Mouse (Mus musculus) lung, postnatal 0 days (tissue): Measurements from ENCODE around the gene Ms4a6d. TPM values are rescaled to one million over a fixed set of nuclear protein-coding genes. Genes with fewer than 3 reads are reported as not detected.
A peak's percentile ranks its signal among the peaks of the same experiment; 100 is the strongest.

Experiments used
- ATAC-seq: fragments of 200-750 bp; cut with Nextera tagmentation; 2 replicates; pipeline ENCODE4 v1.8.0; 2017; ENCODE audit warnings: moderate library complexity
- DNase-seq: peaks from one replicate; pipeline ENCODE4 v3.0.0-alpha.2; 2016; ENCODE audit warnings: low spot score
- H3K27ac ChIP-seq: fragments of 300-500 bp; sonication (generic); 2 replicates; pipeline ENCODE4 v1.5.1; 2014; ENCODE audit warnings: antibody characterized with exemption, mild to moderate bottlenecking, low read length, mixed read lengths
- H3K27me3 ChIP-seq: fragments of 300-500 bp; sonication (generic); replicated peaks from 2 replicates; pipeline ENCODE4 v1.6.1; 2014; ENCODE audit warnings: low read length, mixed read lengths; ENCODE audit not compliant: insufficient read depth
- H3K36me3 ChIP-seq: fragments of 300-500 bp; sonication (generic); 2 replicates; pipeline ENCODE4 v1.6.1; 2014; ENCODE audit warnings: low read length, mixed read lengths; ENCODE audit not compliant: insufficient read depth
- H3K4me1 ChIP-seq: fragments of 300-500 bp; sonication (generic); 2 replicates; pipeline ENCODE4 v1.6.1; 2014; ENCODE audit warnings: antibody characterized with exemption, low read depth, low read length, mixed read lengths; ENCODE audit not compliant: insufficient read depth
- H3K4me2 ChIP-seq: fragments of 300-500 bp; sonication (generic); replicated peaks from 2 replicates; pipeline ENCODE4 v1.6.1; 2014; ENCODE audit warnings: low read depth, mild to moderate bottlenecking, low read length, moderate library complexity, mixed read lengths
- H3K4me3 ChIP-seq: fragments of 300-500 bp; sonication (generic); 2 replicates; pipeline ENCODE4 v1.5.1; 2014; ENCODE audit warnings: low read depth, low read length
- H3K9ac ChIP-seq: fragments of 300-500 bp; sonication (generic); replicated peaks from 2 replicates; pipeline ENCODE4 v1.6.1; 2014; ENCODE audit warnings: low read depth, mild to moderate bottlenecking
- H3K9me3 ChIP-seq: fragments of 300-500 bp; sonication (generic); 2 replicates; pipeline ENCODE4 v1.6.1; 2016; ENCODE audit warnings: low read length, mixed read lengths
- CTCF ChIP-seq: IDR thresholded peaks from 2 replicates; pipeline ENCODE4 v1.5.1; 2016; ENCODE audit warnings: antibody characterized with exemption, mild to moderate bottlenecking
- EP300 ChIP-seq: IDR thresholded peaks from 2 replicates; pipeline ENCODE4 v1.6.1; 2016; ENCODE audit warnings: antibody characterized with exemption, mild to moderate bottlenecking, control low read depth
- WGBS: fragments of 180-500 bp; shearing (Covaris S2); extraction: QIAGEN DNeasy Blood & Tissue Kit; methylation state at CpG from one replicate; pipeline ENCODE4 v1.1.7; 2014; 5-methylcytosine and 5-hydroxymethylcytosine counted together
- polyA plus RNA-seq: library from polyadenylated mRNA; unstranded; fragments of >200 nt; fragmentation: Nextera tagmentation; extraction: Ambion mirVana; gene quantifications from 2 replicates; pipeline ENCODE4 v1.2.1, GENCODE M21; 2015

Ms4a6d gene
- polyA plus RNA-seq: 11.6 and 12.0 TPM in 2 replicates

DNA sequence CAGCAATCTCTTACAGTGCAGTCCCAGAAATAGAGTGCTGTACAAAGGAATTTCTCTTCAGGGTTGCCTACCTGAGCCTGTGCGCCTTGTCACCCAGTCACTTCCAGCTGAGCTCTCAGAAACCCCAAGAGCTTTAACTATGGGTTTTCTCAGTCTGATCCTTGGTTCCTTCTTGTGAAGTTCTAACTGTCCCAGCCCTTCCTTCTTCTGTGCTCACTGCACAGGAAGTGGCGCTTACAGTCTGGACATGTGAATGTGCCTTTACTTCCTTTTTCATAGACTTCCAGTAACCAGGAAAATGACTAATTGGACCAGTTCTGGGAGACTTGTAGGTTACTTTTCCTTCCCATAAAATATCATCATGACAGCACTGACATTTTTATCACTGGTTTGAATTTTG, at the start of gene Ms4a6d:
Gene Ms4a6d, minus strand, starts transcription at position 247 of the 400 bp plus-strand sequence.
- DNase-seq: peak; percentile 19
- Histone ChIP-seq H3K27ac (no peak within 1 kb of the TSS), H3K27me3 (no peaks in the 10 kb centered on the region), H3K36me3 (no peaks in the 10 kb centered on the region), H3K4me1 (no peaks in the 10 kb centered on the region), H3K4me2 (no peak within 1 kb of the TSS), H3K9me3 (no peaks in the 10 kb centered on the region), H3K4me3 (no peak within 1 kb of the TSS), H3K9ac (no peak within 1 kb of the TSS)
- TF ChIP-seq EP300 (no peak), CTCF (no peak)
- ATAC-seq: no peak
- WGBS: 80% methylated on average over 2 of the region's 2 CpGs

DNA sequence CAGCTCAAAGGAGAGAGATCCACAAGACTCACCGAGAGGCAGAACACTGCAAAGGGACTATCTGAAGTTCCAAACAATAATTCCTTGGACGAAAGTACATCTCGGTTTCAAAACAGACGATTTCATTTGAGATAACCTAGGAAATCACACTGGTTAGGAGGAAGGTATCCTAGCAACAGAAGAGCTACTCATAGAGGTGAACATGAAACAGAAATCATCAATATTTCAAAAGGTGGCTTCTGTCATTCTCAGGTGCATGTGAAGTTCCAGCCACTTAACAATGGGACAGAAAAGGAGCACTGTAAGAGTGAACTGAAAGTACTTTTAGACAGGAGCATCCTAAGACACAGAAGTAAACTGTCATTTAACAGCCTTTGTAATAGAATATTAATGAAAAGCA, 44.9 kb upstream of the Ms4a6d start:
- no peaks in the 10 kb centered on the region for H3K27me3 ChIP-seq
- ATAC-seq (no peak), DNase-seq (no peak)
- no peak for TF ChIP-seq EP300
- no peak for TF ChIP-seq CTCF
- no peaks in the 10 kb centered on the region for H3K9me3 ChIP-seq
- H3K4me1 ChIP-seq: no peaks in the 10 kb centered on the region
- H3K9ac ChIP-seq: no peak overlapping the region
- no peak overlapping the region for H3K4me2 ChIP-seq
- no peak overlapping the region for H3K27ac ChIP-seq
- H3K36me3 ChIP-seq: no peaks in the 10 kb centered on the region
- 61% methylated on average over 4 of the region's 4 CpGs for WGBS
- no peak overlapping the region for H3K4me3 ChIP-seq

DNA sequence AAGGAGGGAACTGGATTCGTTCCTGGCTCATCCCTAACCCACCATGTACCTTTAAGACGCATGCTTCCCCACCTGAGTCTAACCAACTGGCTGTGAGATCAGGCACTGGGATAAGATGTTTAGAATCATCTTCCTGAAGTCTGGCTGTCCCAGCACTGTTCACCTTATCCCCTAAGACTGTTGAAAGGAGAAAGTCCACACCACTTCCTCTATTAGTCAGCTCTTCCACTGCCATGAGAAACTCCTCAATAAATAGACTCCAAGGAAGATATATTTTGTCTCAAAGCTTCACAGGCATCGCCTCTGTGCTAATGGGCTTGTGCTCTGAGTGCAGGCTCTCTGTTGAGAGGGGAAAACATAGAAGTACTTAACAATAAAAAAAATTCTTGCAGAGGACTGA, 41.5 kb upstream of the Ms4a6d start:
- ATAC-seq (no peak), DNase-seq (no peak)
- Histone ChIP-seq H3K4me3 (no peak overlapping the region), H3K4me1 (no peaks in the 10 kb centered on the region), H3K9me3 (no peaks in the 10 kb centered on the region), H3K27me3 (no peaks in the 10 kb centered on the region), H3K36me3 (no peaks in the 10 kb centered on the region), H3K4me2 (no peak overlapping the region), H3K9ac (no peak overlapping the region), H3K27ac (no peak overlapping the region)
- TF ChIP-seq CTCF: no peak
- no peak for TF ChIP-seq EP300
- 76% methylated on average over 3 of the region's 3 CpGs for WGBS

DNA sequence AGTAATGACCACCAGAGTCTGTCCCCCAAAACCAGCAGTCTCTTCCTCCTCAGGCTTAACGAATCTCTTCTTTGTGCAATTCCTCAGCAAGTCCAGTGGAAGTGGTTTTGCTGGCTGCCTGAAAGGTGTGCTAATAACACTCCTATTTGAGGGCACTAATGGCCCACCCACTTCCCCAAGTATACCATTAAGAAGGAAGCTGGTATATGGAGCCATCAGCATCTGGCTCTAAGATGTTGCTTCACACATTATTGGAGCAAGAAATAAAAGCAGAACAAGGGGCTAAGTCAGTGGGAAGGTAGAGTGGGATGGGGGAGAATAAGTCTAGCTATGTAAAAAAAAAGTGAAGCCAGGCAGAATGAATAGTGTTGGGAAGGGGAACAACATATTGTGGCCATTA, 36.1 kb upstream of the Ms4a6d start, which contains the start of gene Ms4a3:
Gene Ms4a3, minus strand, starts transcription at position 120 of the 400 bp plus-strand sequence.
- Histone ChIP-seq H3K27ac (no peak within 1 kb of the TSS), H3K4me2 (no peak within 1 kb of the TSS), H3K9me3 (no peaks in the 10 kb centered on the region), H3K4me1 (no peaks in the 10 kb centered on the region), H3K27me3 (no peaks in the 10 kb centered on the region), H3K4me3 (no peak within 1 kb of the TSS), H3K9ac (no peak within 1 kb of the TSS), H3K36me3 (no peaks in the 10 kb centered on the region)
- TF ChIP-seq EP300: no peak
- DNase-seq (no peak), ATAC-seq (no peak)
- 55% methylated on average over 1 of the region's 1 CpGs for WGBS

DNA sequence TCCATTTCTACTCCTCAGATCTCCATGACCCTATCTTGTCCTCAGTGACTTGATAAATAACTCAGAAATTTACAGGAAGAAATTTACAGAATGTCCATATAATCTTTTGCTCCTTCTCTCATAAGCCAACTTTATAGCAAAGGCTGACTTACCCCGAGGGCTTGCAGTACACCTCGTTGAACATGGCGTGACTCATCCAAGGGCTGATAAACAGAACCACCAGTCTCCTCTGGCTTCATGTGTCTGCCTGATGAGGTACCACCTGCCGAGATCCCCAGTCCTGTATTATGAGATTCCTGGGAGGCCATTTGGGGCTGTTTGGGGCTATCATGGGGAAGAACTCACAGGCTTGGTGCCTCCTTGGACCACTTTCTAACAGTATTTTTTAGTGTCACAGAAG, 34.4 kb upstream of the Ms4a6d start:
- TF ChIP-seq CTCF (no peak), EP300 (no peak)
- WGBS: 61% methylated on average over 4 of the region's 4 CpGs
- no peaks in the 10 kb centered on the region for H3K36me3 ChIP-seq
- H3K27me3 ChIP-seq: no peaks in the 10 kb centered on the region
- H3K4me3 ChIP-seq: no peak overlapping the region
- ATAC-seq: no peak
- H3K4me2 ChIP-seq: no peak overlapping the region
- no peak for DNase-seq
- H3K9me3 ChIP-seq: no peaks in the 10 kb centered on the region
- H3K27ac ChIP-seq: no peak overlapping the region
- H3K4me1 ChIP-seq: no peaks in the 10 kb centered on the region
- no peak overlapping the region for H3K9ac ChIP-seq

DNA sequence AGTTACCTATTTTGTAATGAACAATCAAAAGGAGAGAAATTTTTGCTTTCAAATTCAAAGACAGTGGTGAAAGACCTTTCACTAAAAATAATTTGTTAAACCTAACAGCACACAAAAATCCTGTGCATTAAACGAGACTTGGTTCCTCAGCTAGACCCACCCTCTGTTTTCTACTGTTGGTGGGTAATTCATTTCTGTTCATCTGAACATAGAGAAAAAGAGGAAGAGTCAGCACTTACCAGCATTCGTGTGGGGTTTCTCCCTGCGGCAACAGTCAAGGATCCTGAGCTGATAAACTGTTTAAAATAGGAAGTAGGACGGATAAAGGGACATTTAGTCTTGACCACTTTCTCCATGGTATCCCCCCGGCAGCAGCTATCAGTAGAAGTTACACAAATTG, 30.9 kb upstream of the Ms4a6d start:
- H3K27me3 ChIP-seq: no peaks in the 10 kb centered on the region
- H3K36me3 ChIP-seq: no peaks in the 10 kb centered on the region
- no peaks in the 10 kb centered on the region for H3K9me3 ChIP-seq
- H3K4me2 ChIP-seq: no peak overlapping the region
- no peak overlapping the region for H3K9ac ChIP-seq
- no peak for DNase-seq
- H3K27ac ChIP-seq: no peak overlapping the region
- no peaks in the 10 kb centered on the region for H3K4me1 ChIP-seq
- ATAC-seq: no peak
- no peak for TF ChIP-seq CTCF
- TF ChIP-seq EP300: no peak
- no peak overlapping the region for H3K4me3 ChIP-seq
- WGBS: 65% methylated on average over 5 of the region's 5 CpGs

DNA sequence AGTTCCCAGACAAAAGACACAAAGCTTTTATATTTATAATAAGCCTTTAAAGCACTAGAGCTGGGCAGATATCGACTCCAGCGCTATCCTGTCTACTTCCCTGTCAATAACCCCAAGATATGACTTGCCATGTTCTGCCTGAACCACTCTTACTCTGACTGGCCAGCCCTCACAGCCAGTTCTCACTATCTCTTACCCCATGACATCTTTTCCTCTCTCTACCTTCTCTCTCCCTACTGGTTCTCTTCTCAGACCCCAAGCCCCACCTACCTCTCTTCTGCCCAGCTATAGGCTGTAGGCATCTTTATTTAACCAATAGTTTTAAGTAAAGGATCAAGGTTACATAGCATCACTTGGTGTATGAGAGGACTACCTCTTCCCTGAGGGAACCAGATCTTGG, 29.7 kb upstream of the Ms4a6d start:
- H3K36me3 ChIP-seq: no peaks in the 10 kb centered on the region
- no peak overlapping the region for H3K9ac ChIP-seq
- TF ChIP-seq EP300 (no peak), CTCF (no peak)
- 70% methylated on average over 2 of the region's 2 CpGs for whole genome bisulfite sequencing
- H3K4me2 ChIP-seq: no peak overlapping the region
- ATAC-seq (no peak), DNase-seq (no peak)
- no peaks in the 10 kb centered on the region for H3K9me3 ChIP-seq
- no peak overlapping the region for H3K4me3 ChIP-seq
- no peaks in the 10 kb centered on the region for H3K4me1 ChIP-seq
- no peaks in the 10 kb centered on the region for H3K27me3 ChIP-seq
- no peak overlapping the region for H3K27ac ChIP-seq
